Mouse (Mus musculus) A20 (cell line): Measurements from ENCODE around the gene Slc22a15.
A peak's percentile ranks its signal among the peaks of the same experiment; 100 is the strongest.

Experiments
- DNase-seq: peaks from one replicate; pipeline ENCODE4 v3.0.0-alpha.2; 2011; ENCODE audit warnings: low read depth, low spot score

The Slc22a15 gene

GRCm38 (mm10) chr3:101812341-101812962 lies 111.8 kb downstream of the Slc22a15 start:
- peak; percentile 49 for DNase-seq

GRCm38 (mm10) chr3:101811931-101812330 lies 112.3 kb downstream of the Slc22a15 start:
- no peak for DNase-seq

GRCm38 (mm10) chr3:101807646-101808045 lies 116.6 kb downstream of the Slc22a15 start:
- no peak for DNase-seq

- no peak for DNase-seq
Measured at GRCm38 (mm10) chr3:101806941-101807340, 117.3 kb downstream of the Slc22a15 start.

- DNase-seq: peak; percentile 70
Measured at GRCm38 (mm10) chr3:101806149-101806548, 118.1 kb downstream of the Slc22a15 start.
